Mouse (Mus musculus) kidney, adult 2 months (tissue): ENCODE measurements around the gene Tnfsf9.

Experiments
- CTCF ChIP-seq: fragments of 200-500 bp; conservative IDR thresholded peaks from 2 replicates; pipeline ENCODE4 v1.5.1; 2011; ENCODE audit warnings: low read depth, mild to moderate bottlenecking, control low read depth, low read length, moderate library complexity, mixed read lengths; ENCODE audit not compliant: insufficient read depth, insufficient read length
- POLR2A ChIP-seq: fragments of 200-500 bp; IDR thresholded peaks from one replicate; pipeline ENCODE4 v1.6.1; 2011; ENCODE audit warnings: low read depth, low read length, control low read depth

- TF ChIP-seq CTCF: no peak
- no peak for TF ChIP-seq POLR2A
These were observed 17.9 kb upstream of the Tnfsf9 start, which contains the start of gene Tubb4a for GRCm38 (mm10) chr17:57087049-57087832.
